Comparison of ENCODE assay signal across 9 mouse cellular contexts in genomic region chr5:125520930-125521590, GRCm38 (mm10). TPM values are rescaled to one million over a fixed set of nuclear protein-coding genes. Genes with fewer than 3 reads are reported as not detected.
DNase-seq lines count a peak whose midpoint lies in the region; ATAC-seq lines count a peak whose summit lies in the region.
"Had no signal": no experiment of that assay in that cellular context is flagged by ENCODE, and none has a peak within 500 bp of the region (broad histone marks: within the 10 kb centered on the region; RNA-seq: fewer than 3 reads in every experiment).

No protein-coding gene starts in this region.

- no peaks in the 10 kb centered on the region for H3K9me3 ChIP-seq in heart, embryonic 13.5 days
- no peaks in the 10 kb centered on the region for H3K9me3 ChIP-seq in liver, embryonic 15.5 days (replicated peaks)

- peaks cover 7% of the 10 kb centered on the region for H3K36me3 ChIP-seq in heart, embryonic 13.5 days
- H3K36me3 ChIP-seq in liver, embryonic 15.5 days (replicated peaks) = peaks cover 10% of the 10 kb centered on the region; the same call in 1 of the 2 replicates

- WGBS in heart, embryonic 13.5 days = 16% methylated on average over 15 of the region's 15 CpGs
- 4% methylated on average over 15 of the region's 15 CpGs for WGBS in liver, embryonic 15.5 days (ENCODE audit: insufficient replicate concordance)

- 0 out of 2 replicates have a peak, but pooled peaks have one; percentile 11 for ATAC-seq in heart, embryonic 13.5 days (ENCODE audit: extremely low read depth, insufficient number of reproducible peaks, low FRiP score, low TSS enrichment)
- no peak for ATAC-seq in liver, embryonic 15.5 days (ENCODE audit: insufficient read depth)
- ATAC-seq: Patski had no signal

- H3K4me2 ChIP-seq in heart, embryonic 13.5 days = peak overlapping the region; percentile 46
- peak overlapping the region; percentile 57 for H3K4me2 ChIP-seq in liver, embryonic 15.5 days

- no peak for DNase-seq in heart, adult 9 months (ENCODE audit: low spot score in 2 of 2)
- peak; percentile 20 for DNase-seq in thymus, postnatal 25 days
- no peak for DNase-seq in thymus, postnatal 14 days
- DNase-seq in yolk sac, embryonic 10.5 days (ENCODE audit: low spot score) = peak; percentile 32
- no peak for DNase-seq in gastrocnemius, postnatal 10 days
- DNase-seq in adrenal gland, postnatal 10 days = no peak

- H3K27me3 ChIP-seq in heart, embryonic 13.5 days (replicated peaks) = peaks cover 10% of the 10 kb centered on the region; the same call in 1 of the 2 replicates
- H3K27me3 ChIP-seq in liver, embryonic 15.5 days = no peaks in the 10 kb centered on the region
- H3K27me3 ChIP-seq: Patski had no signal

- no peak overlapping the region for H3K9ac ChIP-seq in heart, embryonic 13.5 days
- no peak overlapping the region for H3K9ac ChIP-seq in liver, embryonic 15.5 days

- H3K4me3 ChIP-seq in heart, embryonic 13.5 days = no peak overlapping the region; the same call in 1 of the 2 replicates
- peak overlapping the region; percentile 36 for H3K4me3 ChIP-seq in liver, embryonic 15.5 days (replicated peaks)

- H3K4me1 ChIP-seq in heart, embryonic 13.5 days = peaks cover 30% of the 10 kb centered on the region
- peaks cover 8% of the 10 kb centered on the region for H3K4me1 ChIP-seq in liver, embryonic 15.5 days (replicated peaks)

- no peak overlapping the region for H3K27ac ChIP-seq in heart, embryonic 13.5 days (replicated peaks)
- H3K27ac ChIP-seq in liver, embryonic 15.5 days (replicated peaks) = no peak overlapping the region

RNA-seq across cellular contexts. Expression of gene Tmem132b, which starts 10.5 kb away (rescaled TPM):
- polyA plus RNA-seq in heart, embryonic 13.5 days (2015; fragmentation: Nextera tagmentation; extraction: Ambion mirVana) = 0.01 and 0.03 TPM in 2 replicates
- polyA plus RNA-seq in liver, embryonic 15.5 days (2015; fragmentation: Nextera tagmentation; extraction: Ambion mirVana) = not detected in 2 replicates
- under 1 TPM; 0.21 to 0.56 TPM for total RNA-seq in gastrocnemius, postnatal 10 days (2021)
- 1 to 10 TPM in 1 of 2 experiments, under 1 TPM in 1; 0.70 to 1.2 TPM for total RNA-seq in adrenal gland, postnatal 10 days (2021)
- polyA plus RNA-seq: Patski had no signal

RNA-seq across cellular contexts. Expression of gene Aacs, which starts 45.4 kb away (rescaled TPM):
- polyA plus RNA-seq in heart, embryonic 13.5 days (2015; fragmentation: Nextera tagmentation; extraction: Ambion mirVana) = 13.0 and 15.3 TPM in 2 replicates
- 18.7 and 20.1 TPM in 2 replicates for polyA plus RNA-seq in liver, embryonic 15.5 days (2015; fragmentation: Nextera tagmentation; extraction: Ambion mirVana)
- total RNA-seq in gastrocnemius, postnatal 10 days (2021) = 1 to 10 TPM; 5.1 to 6.6 TPM
- 10 to 100 TPM; 18.1 to 18.5 TPM for total RNA-seq in adrenal gland, postnatal 10 days (2021)

Comparison
In these comparisons a context has a peak if more than half of its experiments do, and no peak if none do; other contexts are left out.
1. DNase-seq: peak in thymus, postnatal 25 days (single experiment) and yolk sac, embryonic 10.5 days (single experiment); none in heart, adult 9 months (0 of 2), thymus, postnatal 14 days (single experiment), gastrocnemius, postnatal 10 days (single experiment) and adrenal gland, postnatal 10 days (single experiment).